Mouse (Mus musculus): ENCODE results near the gene Ins2.

DNA sequence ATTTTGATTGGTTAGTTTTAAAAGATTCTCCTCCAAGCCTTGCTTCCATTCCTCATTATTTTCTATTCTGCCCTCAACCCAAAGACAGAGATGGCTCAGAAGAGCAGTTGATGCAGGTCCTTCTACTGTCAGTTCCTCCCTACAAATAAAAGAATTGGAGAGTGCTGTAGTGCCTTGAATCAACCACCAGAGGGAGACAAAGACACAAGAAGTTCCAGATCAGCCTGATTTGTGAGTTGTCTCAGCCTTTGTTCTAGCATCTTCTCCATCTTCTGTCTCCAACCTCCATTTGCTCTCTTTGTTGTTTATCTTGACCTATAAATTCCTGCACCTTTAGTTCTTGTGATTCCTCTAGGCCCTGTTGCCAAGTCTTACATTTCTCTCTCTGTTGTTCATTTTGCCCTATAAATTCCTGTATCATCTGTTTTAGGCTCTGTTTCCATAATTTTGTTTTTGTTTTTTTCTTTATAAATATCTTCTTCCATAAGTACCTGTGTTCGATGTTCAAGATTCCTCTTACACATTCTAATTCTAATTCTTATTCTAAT is 6.2 kb downstream of the Ins2 start:
- TF ChIP-seq CTCF (IDR thresholded peaks at IDR 0.05) (peak; percentile 87), EP300 (IDR thresholded peaks at IDR 0.05) (no peak)

All from lung, postnatal 0 days (tissue).